Mouse (Mus musculus) ovary, postnatal 14 days (tissue): ENCODE data around the gene Olfr749.
"Not testable (repeated sequence)": the region's sequence is repeated elsewhere in the genome, so short reads cannot be mapped to it uniquely, and the experiment has no call there.

Source experiments
- DNase-seq: peaks from one replicate; pipeline ENCODE4 v3.0.0; 2022; ENCODE audit warnings: low spot score

Gene Olfr749

GRCm38 (mm10) chr14:50744994-50745393 is at the start of gene Olfr749:
Gene Olfr749, minus strand, starts transcription at chr14:50745094.
- DNase-seq: no peak

DNA sequence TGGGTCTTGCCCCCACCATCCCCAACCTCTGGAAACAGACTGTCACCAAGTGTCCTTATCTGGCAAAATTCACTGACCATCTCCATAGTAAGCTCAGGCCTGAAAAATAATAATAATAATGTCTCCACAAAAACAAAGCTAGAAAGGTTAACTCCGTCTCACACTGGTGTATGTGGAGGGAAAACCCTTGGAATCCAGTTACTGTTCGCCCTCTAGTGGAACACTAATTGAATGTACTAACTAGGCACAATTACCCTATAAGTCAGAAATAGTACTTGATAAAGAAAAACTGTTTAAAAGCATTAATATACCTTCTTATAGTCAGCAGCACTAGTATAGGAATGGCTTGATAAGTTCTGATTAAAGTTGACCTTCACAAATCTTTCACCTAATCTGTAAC is 43.3 kb upstream of the Olfr749 start:
- DNase-seq: no peak

DNA sequence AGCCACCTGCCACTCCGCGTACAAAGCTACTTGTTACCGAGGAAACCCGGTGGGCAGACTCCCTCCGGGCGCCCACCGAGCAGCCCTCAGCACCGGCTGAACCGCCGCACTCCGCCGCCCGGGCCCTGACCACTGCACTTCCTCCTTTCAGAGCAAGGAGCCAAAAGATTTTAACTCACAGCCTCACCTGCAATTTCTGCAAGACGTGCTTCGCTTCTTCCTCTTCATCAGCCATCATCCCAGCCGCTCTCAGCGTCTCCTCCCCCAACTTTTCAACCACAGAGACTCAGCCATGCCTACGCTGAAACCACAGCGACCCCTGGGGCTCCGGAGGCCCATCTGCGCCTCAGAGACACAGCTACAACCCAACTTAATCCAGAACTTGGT is 40.4 kb upstream of the Olfr749 start, which contains the start of gene Ttc5:
Ttc5 (minus strand) TSS at position 269 of the 387 bp plus-strand sequence.
- DNase-seq: peak; percentile 91

- no peak for DNase-seq
Observed at GRCm38 (mm10) chr14:50784391-50785250, 39.7 kb upstream of the Olfr749 start.

GRCm38 (mm10) chr14:50782166-50782565 is 37.3 kb upstream of the Olfr749 start:
- no peak for DNase-seq

DNA sequence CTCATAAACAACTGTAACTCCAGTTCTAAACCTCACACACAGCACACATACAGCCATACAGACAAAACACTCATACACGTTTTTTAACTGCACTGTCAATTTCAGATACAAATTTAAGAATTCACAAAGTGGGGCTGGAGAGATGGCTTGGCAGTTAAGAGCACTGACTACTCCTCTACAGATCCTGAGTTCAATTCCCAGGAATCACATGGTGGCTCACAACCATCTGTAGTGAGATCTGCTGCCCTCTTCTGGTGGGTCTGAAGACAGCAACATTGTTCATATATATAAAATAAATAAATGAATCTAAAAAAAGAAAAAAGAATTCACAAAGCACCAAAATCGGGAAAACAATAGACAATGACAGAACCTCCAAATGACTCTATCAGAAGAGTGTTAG is 26.4 kb upstream of the Olfr749 start:
- DNase-seq: no peak

DNA sequence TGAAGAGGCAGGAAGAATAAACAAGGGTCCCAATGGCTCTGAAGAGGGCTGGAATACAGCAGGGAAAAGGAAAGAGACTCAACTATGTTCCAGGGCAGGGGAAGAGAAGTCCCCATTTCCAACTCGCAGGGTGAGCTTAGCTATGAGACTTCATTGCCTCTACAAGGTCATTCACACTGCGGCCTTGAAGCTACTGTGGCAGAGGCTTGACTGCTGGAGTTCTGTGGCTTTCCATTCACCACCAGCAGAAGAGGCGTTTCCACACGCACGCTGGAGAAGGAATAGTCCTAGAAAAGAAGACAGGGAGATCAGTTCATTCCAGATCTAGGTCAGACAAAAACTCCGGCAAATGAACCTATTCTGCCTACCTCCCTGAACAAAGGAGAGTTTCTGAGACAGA is 20.8 kb upstream of the Olfr749 start:
- no peak for DNase-seq

GRCm38 (mm10) chr14:50758416-50759085 is 13.7 kb upstream of the Olfr749 start:
- DNase-seq: no peak

DNA sequence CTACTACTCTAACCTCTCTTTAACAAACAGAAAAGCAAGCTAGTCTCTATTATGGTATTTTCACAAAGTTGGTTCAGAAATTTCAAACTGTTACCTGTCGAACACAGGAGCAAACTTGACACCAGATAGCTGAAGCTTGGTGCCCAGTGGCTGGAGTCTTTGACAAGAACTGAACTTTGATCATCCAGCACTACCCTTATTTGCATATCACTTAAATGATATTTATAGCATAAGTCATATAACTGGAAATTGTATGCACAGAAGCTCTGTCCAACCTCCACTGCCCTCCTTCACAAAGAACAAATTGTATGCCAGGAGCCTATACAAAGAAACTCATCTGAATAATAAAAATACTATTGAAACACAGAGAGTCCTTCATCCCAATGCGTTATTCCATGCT is 3.3 kb downstream of the Olfr749 start:
- DNase-seq: no peak

- DNase-seq: no peak
Observed at GRCm38 (mm10) chr14:50740334-50740733, 4.6 kb downstream of the Olfr749 start.

DNA sequence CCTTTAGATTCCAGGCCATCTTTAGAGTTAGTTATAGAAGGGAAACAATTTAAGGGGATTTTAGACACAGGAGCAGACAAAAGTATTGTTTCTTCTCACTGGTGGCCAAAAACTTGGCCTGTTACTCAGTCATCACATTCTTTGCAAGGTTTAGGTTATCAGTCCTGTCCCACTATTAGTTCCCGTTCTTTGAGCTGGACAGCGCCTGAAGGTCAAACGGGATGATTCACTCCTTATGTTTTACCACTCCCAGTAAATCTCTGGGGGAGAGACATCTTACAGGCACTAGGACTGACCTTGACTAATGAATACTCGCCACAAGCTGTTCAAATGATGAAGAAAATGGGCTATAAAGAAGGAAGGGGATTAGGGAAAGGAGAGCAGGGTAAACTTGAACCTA is 22.5 kb downstream of the Olfr749 start:
- not testable (repeated sequence) for DNase-seq

- not testable (repeated sequence) for DNase-seq
Observed at GRCm38 (mm10) chr14:50719875-50720274, 25.0 kb downstream of the Olfr749 start.

GRCm38 (mm10) chr14:50707073-50707472 is 37.8 kb downstream of the Olfr749 start, which contains the start of gene Olfr748:
Gene Olfr748, plus strand, starts transcription at chr14:50707373.
- no peak for DNase-seq

GRCm38 (mm10) chr14:50693106-50693505 is 51.8 kb downstream of the Olfr749 start, which contains the start of gene Olfr747:
Gene Olfr747, minus strand, starts transcription at chr14:50693206.
- no peak for DNase-seq
